Mouse (Mus musculus): ENCODE results near the gene Eef1a1.

DNA sequence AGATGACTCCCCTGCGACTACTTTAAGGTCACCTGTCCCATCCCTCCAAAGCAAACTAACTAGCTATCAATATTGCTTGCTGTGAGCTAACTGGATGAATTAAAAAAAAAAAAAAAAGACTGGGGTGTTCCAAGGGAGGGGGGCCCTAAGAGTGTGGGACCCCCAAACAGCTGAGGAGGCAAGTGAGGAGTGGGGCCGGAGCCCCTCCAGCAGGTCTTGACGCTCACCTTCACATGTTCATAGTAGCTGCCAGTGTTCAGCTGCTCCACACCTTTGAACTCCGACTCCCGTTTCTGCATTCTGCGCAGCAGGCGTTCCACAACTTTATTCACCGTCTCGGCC, 46.7 kb downstream of the Eef1a1 start:
- TF ChIP-seq CTCF (IDR thresholded peaks at IDR 0.05; ENCODE audit: control insufficient read depth, insufficient read depth, insufficient replicate concordance, low read depth, low read length) = no peak
- no peak for TF ChIP-seq POLR2A (IDR thresholded peaks at IDR 0.05; ENCODE audit: control insufficient read depth, low read depth, low read length)

Measured in testis, adult 2 months (tissue).